Mouse (Mus musculus): ENCODE results near the gene Wars.

DNA sequence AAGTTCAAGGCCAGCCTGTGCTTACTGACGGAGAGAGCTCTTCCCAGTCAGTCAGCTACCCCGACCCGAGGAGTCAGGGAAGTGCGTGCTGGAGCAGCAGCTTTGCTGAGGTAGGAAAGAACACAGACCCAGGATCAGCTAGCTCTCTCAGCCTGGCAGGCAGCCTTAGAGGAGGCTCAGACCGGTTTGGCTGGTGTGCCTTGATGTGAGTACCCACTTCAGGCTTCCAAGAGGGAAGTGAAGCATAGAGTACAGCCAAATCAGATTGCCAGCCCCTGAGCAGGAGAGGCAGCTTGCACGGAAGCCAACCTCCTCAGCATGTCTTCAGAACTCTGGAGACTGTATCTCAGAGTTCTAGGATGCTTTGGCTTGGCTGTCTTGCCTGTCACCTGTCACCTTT is 52.8 kb downstream of the Wars start:
- TF ChIP-seq CTCF (IDR thresholded peaks at IDR 0.05; ENCODE audit: low read depth) (no peak), EP300 (IDR thresholded peaks at IDR 0.05; ENCODE audit: low read depth) (no peak)

All from liver, embryonic 14.5 days (tissue).